Mouse (Mus musculus) brain, embryonic 14.5 days (tissue): ENCODE results near the gene Zbtb4.

ENCODE experiments used
- CTCF ChIP-seq: fragments of 200-500 bp; IDR thresholded peaks from 2 replicates; pipeline ENCODE4 v1.5.1; 2012; ENCODE audit warnings: inconsistent platforms, mild to moderate bottlenecking, moderate library complexity, borderline replicate concordance; ENCODE audit not compliant: insufficient read depth, insufficient read length; ENCODE audit errors: extremely low read depth
- POLR2A ChIP-seq: fragments of 200-500 bp; IDR thresholded peaks from 2 replicates; pipeline ENCODE4 v1.6.1; 2012; ENCODE audit warnings: mild to moderate bottlenecking, inconsistent platforms, borderline replicate concordance; ENCODE audit not compliant: poor library complexity, insufficient read depth, insufficient read length, severe bottlenecking; ENCODE audit errors: extremely low read depth

DNA sequence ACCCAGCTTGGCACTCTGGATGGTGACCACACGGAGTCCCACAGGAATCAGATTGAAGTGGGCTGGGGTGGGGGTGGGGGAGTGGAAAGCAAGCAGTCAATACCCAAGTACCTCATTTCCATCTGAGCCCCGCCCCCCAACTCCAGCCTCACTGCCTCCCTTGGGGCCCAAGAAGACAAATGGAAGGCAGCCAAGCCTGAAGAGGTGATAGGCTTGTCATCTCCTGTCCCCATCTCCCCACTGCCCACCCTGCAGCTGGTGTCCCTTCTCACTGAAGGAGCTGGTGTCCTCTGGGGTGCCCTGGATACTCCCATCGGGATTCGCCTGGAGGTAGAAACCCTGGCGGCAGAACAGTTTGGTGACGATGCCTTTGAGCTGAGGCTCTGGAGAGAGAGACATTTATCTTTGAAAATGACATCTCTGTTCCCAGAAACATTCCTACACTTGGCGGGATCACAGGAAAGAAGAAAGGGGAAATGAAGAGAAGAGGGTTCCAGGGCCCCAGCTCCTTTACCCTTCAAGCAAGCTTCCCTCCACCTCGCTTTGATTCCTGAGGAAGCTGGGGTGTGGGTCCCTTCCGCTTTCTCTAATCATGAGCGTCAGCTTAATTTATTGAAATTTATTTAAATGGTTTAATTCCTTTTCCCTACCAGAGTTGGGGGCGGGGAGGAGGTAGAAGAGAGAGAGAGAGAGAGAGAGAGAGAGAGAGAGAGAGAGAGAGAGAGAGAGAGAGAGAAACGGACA is 33.9 kb downstream of the Zbtb4 start:
- TF ChIP-seq POLR2A (no peak), CTCF (no peak)
